Mouse (Mus musculus): Measurements from ENCODE around the gene Mier1. TPM values are rescaled to one million over a fixed set of nuclear protein-coding genes. Genes with fewer than 3 reads are reported as not detected.
A peak's percentile ranks its signal among the peaks of the same experiment; 100 is the strongest.

Gene Mier1
- polyA plus RNA-seq, 1 experiment from 2014 or later: 23.6 TPM

DNA sequence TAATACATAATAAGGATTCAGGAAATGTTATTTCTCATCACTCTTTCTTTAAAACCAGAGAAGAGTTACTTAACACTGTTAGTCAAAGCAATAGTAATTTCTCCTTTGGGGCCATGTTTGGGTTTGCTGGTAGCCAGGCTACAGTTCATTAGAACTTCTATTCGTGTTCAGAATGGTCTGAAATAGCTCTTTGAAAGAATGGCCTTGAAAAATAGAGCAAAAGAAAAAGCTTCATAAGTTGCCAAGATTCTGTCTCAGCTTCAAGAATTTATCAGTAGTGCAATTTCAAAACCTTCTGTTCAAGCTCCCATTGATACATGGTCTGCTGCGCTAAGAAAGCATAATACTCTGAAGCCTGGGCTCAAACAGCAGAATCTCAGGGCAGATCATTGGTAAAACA is 89.5 kb downstream of the Mier1 start:
- no peak for ATAC-seq (ENCODE audit: low read depth)
- no peak overlapping the region for H3K4me3 ChIP-seq (ENCODE audit: low read depth, low read length)
- H3K36me3 ChIP-seq (ENCODE audit: control insufficient read depth, insufficient read depth): peaks cover 12% of the 10 kb centered on the region
- H3K9ac ChIP-seq (ENCODE audit: low read depth, low read length): no peak overlapping the region
- H3K4me1 ChIP-seq (ENCODE audit: control insufficient read depth, low read depth, low read length): no peaks in the 10 kb centered on the region
- WGBS (ENCODE audit: insufficient replicate concordance): 78% methylated on average over 2 of the region's 2 CpGs
- no peaks in the 10 kb centered on the region for H3K27me3 ChIP-seq (ENCODE audit: control insufficient read depth, insufficient read depth, low read depth, low read length)
- H3K9me3 ChIP-seq (replicated peaks; ENCODE audit: control insufficient read depth, low read length): no peaks in the 10 kb centered on the region
- H3K27ac ChIP-seq (ENCODE audit: low read length): no peak overlapping the region
- H3K4me2 ChIP-seq (ENCODE audit: low read depth, low read length): no peak overlapping the region

DNA sequence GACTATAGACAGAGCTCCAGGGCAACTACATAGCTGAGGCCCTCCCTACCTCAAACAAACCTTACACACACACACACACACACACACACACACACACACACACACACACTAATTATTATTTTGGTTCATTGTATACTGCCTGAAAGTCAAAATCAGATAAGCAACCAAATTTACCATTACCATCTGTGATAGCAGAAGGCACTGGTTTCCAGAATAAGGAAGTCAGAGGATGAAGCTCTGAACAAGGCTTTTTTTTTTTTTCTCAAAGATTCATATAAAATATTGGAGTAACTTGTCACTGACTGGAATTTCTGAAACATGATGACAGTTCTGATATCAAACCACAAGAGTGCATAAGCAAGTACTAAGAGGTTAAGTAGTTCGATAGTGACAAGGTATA is 94.4 kb downstream of the Mier1 start:
- no peak for ATAC-seq (ENCODE audit: low read depth)
- WGBS (ENCODE audit: insufficient replicate concordance): 64% methylated on average over 1 of the region's 1 CpGs
- H3K4me3 ChIP-seq (ENCODE audit: low read depth, low read length): no peak overlapping the region
- H3K27me3 ChIP-seq (ENCODE audit: control insufficient read depth, insufficient read depth, low read depth, low read length): no peaks in the 10 kb centered on the region
- H3K27ac ChIP-seq (ENCODE audit: low read length): no peak overlapping the region
- no peak overlapping the region for H3K4me2 ChIP-seq (ENCODE audit: low read depth, low read length)
- H3K9ac ChIP-seq (ENCODE audit: low read depth, low read length): no peak overlapping the region
- peaks cover 16% of the 10 kb centered on the region for H3K36me3 ChIP-seq (ENCODE audit: control insufficient read depth, insufficient read depth)
- no peaks in the 10 kb centered on the region for H3K9me3 ChIP-seq (replicated peaks; ENCODE audit: control insufficient read depth, low read length)
- peaks cover 2% of the 10 kb centered on the region for H3K4me1 ChIP-seq (ENCODE audit: control insufficient read depth, low read depth, low read length)

GRCm38 (mm10) chr4:103213859-103214497 is 99.8 kb downstream of the Mier1 start:
- WGBS (ENCODE audit: insufficient replicate concordance): 4% methylated on average over 30 of the region's 30 CpGs
- Histone ChIP-seq H3K36me3 (ENCODE audit: control insufficient read depth, insufficient read depth) (peaks cover 9% of the 10 kb centered on the region), H3K27ac (ENCODE audit: low read length) (peak overlapping the region; percentile 90), H3K27me3 (ENCODE audit: control insufficient read depth, insufficient read depth, low read depth, low read length) (no peaks in the 10 kb centered on the region), H3K9ac (ENCODE audit: low read depth, low read length) (peak overlapping the region; percentile 96), H3K9me3 (replicated peaks; ENCODE audit: control insufficient read depth, low read length) (no peaks in the 10 kb centered on the region), H3K4me2 (ENCODE audit: low read depth, low read length) (peak overlapping the region; percentile 93), H3K4me1 (ENCODE audit: control insufficient read depth, low read depth, low read length) (peaks cover 13% of the 10 kb centered on the region), H3K4me3 (ENCODE audit: low read depth, low read length) (peak overlapping the region; percentile 92)
- peak; percentile 12; the same call in 1 of the 2 replicates for ATAC-seq (ENCODE audit: low read depth)

DNA sequence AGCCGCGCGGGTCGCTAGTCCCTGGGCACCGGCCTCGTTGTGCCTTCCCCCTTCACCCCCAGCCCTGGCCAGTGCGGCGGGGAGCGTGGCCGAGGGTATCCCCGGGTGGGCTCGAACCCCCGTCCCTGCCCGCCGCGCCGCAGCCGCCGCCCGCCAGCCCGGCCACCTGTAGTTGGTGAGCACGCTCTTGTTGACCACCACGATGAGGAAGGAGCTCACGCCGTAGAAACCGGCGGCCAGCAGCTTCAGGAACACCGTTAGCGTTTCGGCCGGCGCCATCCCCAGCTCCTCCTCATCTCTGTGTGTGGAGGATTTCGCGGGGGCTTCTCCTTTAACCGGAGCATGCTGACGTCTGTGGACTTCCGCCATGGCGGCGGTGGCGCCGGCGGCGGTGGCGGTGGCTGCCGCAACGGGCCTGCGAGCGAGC is 100.3 kb downstream of the Mier1 start:
- H3K9me3 ChIP-seq (replicated peaks; ENCODE audit: control insufficient read depth, low read length): no peaks in the 10 kb centered on the region
- peaks cover 13% of the 10 kb centered on the region for H3K4me1 ChIP-seq (ENCODE audit: control insufficient read depth, low read depth, low read length)
- peaks cover 8% of the 10 kb centered on the region for H3K36me3 ChIP-seq (ENCODE audit: control insufficient read depth, insufficient read depth)
- H3K9ac ChIP-seq (ENCODE audit: low read depth, low read length): peak overlapping the region; percentile 96
- WGBS (ENCODE audit: insufficient replicate concordance): 0% methylated on average over 29 of the region's 48 CpGs
- peak overlapping the region; percentile 92 for H3K4me3 ChIP-seq (ENCODE audit: low read depth, low read length)
- peak; percentile 53 for ATAC-seq (ENCODE audit: low read depth)
- H3K27me3 ChIP-seq (ENCODE audit: control insufficient read depth, insufficient read depth, low read depth, low read length): no peaks in the 10 kb centered on the region
- H3K27ac ChIP-seq (ENCODE audit: low read length): peak overlapping the region; percentile 90
- H3K4me2 ChIP-seq (ENCODE audit: low read depth, low read length): peak overlapping the region; percentile 93

Other genes with a start within 250 kb of the Mier1 start
- 0.11 and 0.13 TPM in 2 replicates for gene Tctex1d1, start 135.8 kb upstream of the Mier1 start, polyA plus RNA-seq (2015; fragmentation: Nextera tagmentation; extraction: Ambion mirVana)
- gene Insl5, start 87.5 kb upstream of the Mier1 start, polyA plus RNA-seq (2015; fragmentation: Nextera tagmentation; extraction: Ambion mirVana): not detected in 2 replicates
- 0.31 and 0.48 TPM in 2 replicates for gene Wdr78, start 165 bp downstream of the Mier1 start, polyA plus RNA-seq (2015; fragmentation: Nextera tagmentation; extraction: Ambion mirVana)
- gene Slc35d1, start 100.8 kb downstream of the Mier1 start, polyA plus RNA-seq (2015; fragmentation: Nextera tagmentation; extraction: Ambion mirVana): 3.9 and 4.2 TPM in 2 replicates
- not detected in 2 replicates for gene 4921539E11Rik, start 176.5 kb downstream of the Mier1 start, polyA plus RNA-seq (2015; fragmentation: Nextera tagmentation; extraction: Ambion mirVana)
- 11.6 and 11.9 TPM in 2 replicates for gene Oma1, start 199.4 kb downstream of the Mier1 start, polyA plus RNA-seq (2015; fragmentation: Nextera tagmentation; extraction: Ambion mirVana)